Mouse (Mus musculus): ENCODE measurements around the gene Mmp19.

- TF ChIP-seq CTCF (IDR thresholded peaks at IDR 0.05): 0 out of 2 replicates have a peak, but pooled peaks have one; percentile 1
- no peak for TF ChIP-seq POLR2A (IDR thresholded peaks at IDR 0.05; ENCODE audit: insufficient read depth, low read depth, low read length)
These were observed 11.3 kb downstream of the Mmp19 start for GRCm38 (mm10) chr10:128801981-128802495.

All from heart, adult 2 months (tissue).